Mouse (Mus musculus) heart, postnatal 0 days (tissue): Measurements from ENCODE around the gene Hnrnpa1.

Experiments
- CTCF ChIP-seq: IDR thresholded peaks from 2 replicates; pipeline ENCODE4 v1.5.1; 2016; ENCODE audit warnings: antibody characterized with exemption, control low read depth, low read depth
- EP300 ChIP-seq: IDR thresholded peaks from 2 replicates; pipeline ENCODE4 v1.6.1; 2016; ENCODE audit warnings: antibody characterized with exemption, low read depth

DNA sequence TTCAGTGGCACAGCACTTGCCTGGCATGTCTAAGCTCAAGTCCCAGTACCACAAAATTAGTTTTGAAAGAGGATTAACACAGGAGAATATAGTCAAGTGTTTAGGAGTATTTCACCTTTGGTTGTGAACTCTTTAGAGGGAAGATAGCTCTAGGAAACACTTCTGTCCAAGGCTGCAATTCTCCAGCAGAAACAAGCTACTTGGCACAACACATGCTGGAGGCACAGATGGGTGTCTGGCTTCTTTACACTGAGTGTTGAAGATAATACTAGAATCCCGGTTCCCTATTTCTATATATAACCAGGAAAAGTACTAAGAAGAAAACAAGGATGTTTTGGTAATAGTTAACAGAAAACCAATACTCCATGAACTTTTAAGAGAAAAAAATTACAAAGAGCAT is 43.4 kb upstream of the Hnrnpa1 start:
- TF ChIP-seq CTCF: no peak
- TF ChIP-seq EP300: no peak
